ENCODE assay signal across 24 mouse cellular contexts in genomic region chr9:102002186-102002585, GRCm38 (mm10).
"Had no signal": no experiment of that assay in that cellular context is flagged by ENCODE, and none has a peak within 500 bp of the region (broad histone marks: within the 10 kb centered on the region; RNA-seq: fewer than 3 reads in every experiment).

No protein-coding gene starts in this region.

- H3K9me3 ChIP-seq: heart, embryonic 15.5 days; hindbrain, embryonic 13.5 days; hindbrain, embryonic 15.5 days; intestine, embryonic 15.5 days; limb, embryonic 10.5 days; limb, embryonic 12.5 days; liver, embryonic 13.5 days had no signal

- DNase-seq: forebrain, postnatal 0 days; gastrocnemius, postnatal 14 days; gastrocnemius, postnatal 36 days; heart, adult 18-20 months; heart, postnatal 14 days; heart, postnatal 36 days; kidney, adult 11 months; kidney, adult 2 months; kidney, postnatal 10 days; kidney, postnatal 25 days; kidney, postnatal 4 days; liver; liver, embryonic 13.5 days had no signal

- H3K4me3 ChIP-seq: heart, embryonic 13.5 days; heart, embryonic 15.5 days; hindbrain, embryonic 13.5 days; hindbrain, embryonic 15.5 days; intestine, embryonic 15.5 days; layer of hippocampus, adult 2 months; left cerebral cortex, adult 2 months; limb, embryonic 10.5 days; limb, embryonic 12.5 days; liver, embryonic 13.5 days had no signal

- ATAC-seq: forebrain, postnatal 0 days; hindbrain, postnatal 0 days; intestine, embryonic 15.5 days had no signal

- H3K27me3 ChIP-seq: hindbrain, embryonic 13.5 days; hindbrain, embryonic 15.5 days; intestine, embryonic 15.5 days had no signal

- H3K4me1 ChIP-seq: intestine, embryonic 15.5 days had no signal

- H3K36me3 ChIP-seq: heart, embryonic 13.5 days; heart, embryonic 15.5 days; hindbrain, embryonic 15.5 days; intestine, embryonic 15.5 days; limb, embryonic 10.5 days; limb, embryonic 12.5 days; liver, embryonic 13.5 days had no signal

- H3K4me2 ChIP-seq: heart, embryonic 13.5 days; heart, embryonic 15.5 days; hindbrain, embryonic 13.5 days; hindbrain, embryonic 15.5 days; intestine, embryonic 15.5 days; limb, embryonic 12.5 days; liver, embryonic 11.5 days; liver, embryonic 13.5 days had no signal

- H3K9ac ChIP-seq: forebrain, postnatal 0 days; heart, embryonic 13.5 days; heart, embryonic 15.5 days; hindbrain, embryonic 13.5 days; hindbrain, embryonic 15.5 days; intestine, embryonic 15.5 days; limb, embryonic 12.5 days; liver, embryonic 13.5 days had no signal

- H3K27ac ChIP-seq: heart, embryonic 13.5 days; heart, embryonic 15.5 days; hindbrain, embryonic 13.5 days; hindbrain, embryonic 15.5 days; hindbrain, postnatal 0 days; intestine, embryonic 15.5 days; layer of hippocampus, adult 2 months; left cerebral cortex, adult 2 months; limb, embryonic 10.5 days; limb, embryonic 12.5 days; liver, embryonic 13.5 days had no signal
